Mouse (Mus musculus): ENCODE measurements at regions not wholly inside any gene's neighbourhood (a gene's known extent, or its start where the extent isn't known, plus 50 kb on each side); places are given as distances from the start of the nearest gene placed in this dataset.

DNA sequence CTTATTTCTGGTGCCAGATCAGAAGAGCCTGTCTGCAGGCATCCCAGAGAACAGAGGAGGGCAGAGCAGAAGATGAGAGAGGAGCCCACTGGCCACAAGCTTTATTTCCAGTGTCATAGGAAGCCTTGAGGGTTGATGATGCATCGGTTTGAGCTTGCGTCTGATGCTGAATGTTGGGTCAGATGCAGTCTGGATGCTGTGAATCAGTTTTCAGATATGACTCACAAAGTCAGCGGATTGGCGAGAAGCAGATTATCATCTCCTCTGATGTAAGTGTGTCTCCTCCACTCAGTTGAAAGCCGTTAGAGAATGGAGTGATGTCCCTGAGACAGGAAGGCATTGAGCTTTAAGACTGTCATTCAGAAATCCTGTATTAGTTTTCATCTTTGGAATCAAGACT lies 197.3 kb upstream of the Gm6793 start:
- DNase-seq (ENCODE audit: low spot score in 2 of 2) = no peak

DNA sequence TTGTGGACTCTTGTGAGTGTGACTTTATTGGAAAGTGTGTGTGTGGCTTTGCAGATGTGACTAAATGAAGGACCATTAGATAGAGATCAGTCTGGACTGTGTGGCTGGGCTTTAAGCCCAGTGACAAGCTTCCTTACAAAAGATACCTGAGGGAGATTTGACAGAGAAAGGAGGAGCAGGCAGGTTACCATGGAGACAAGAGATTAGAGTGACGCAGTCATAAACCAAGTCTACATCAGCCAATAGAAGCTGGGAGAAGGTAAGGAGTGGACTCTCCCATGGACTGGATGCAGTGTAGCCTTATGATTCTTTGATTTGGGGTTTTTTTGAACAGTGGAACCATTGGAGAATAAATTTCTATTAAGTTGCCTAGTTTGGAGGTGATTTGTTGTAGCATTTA lies 181.6 kb upstream of the Gm6793 start:
- DNase-seq (ENCODE audit: low spot score in 2 of 2) = no peak

DNA sequence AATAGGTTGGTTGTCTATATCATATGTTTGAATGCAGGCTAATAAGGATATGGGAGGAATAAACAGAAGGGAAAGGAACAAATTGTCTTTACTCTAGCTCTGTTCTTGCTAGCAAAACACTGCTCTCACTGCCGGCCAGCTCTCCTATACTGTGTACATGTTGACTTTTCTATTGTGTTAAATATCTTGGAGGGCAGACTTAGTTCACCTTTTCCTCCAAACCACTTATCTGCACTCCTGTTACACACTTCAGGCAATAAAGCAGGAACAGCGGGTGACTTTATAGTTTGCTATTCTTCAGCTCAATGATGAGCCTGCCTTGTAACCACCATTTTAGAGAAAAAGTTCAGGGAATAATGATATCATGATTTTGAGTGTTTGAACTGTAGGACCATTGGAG lies 181.0 kb upstream of the Gm6793 start:
- DNase-seq (ENCODE audit: low spot score in 2 of 2) = no peak

DNA sequence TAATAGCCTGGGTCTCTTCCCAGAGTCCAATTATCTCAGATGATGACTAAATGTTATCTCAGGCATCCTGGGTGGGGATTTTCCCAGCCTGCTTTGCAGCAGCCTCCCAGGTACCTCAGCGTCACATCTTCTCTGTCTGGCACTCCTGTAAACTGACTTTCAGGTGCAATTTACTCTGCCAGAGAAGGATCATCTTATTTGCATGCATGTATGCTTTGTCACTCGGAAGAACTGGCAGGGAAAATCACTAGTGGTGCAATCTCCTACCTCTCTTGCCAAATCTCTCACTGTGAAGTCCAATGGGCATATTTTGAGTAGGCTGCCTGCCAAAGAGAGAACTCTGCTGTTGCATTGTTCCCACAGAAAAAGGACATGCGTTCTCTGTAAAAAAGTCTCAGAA lies 177.0 kb upstream of the Gm6793 start:
- DNase-seq (ENCODE audit: low spot score in 2 of 2) = peak in 1 of 2 experiments; percentile 7

DNA sequence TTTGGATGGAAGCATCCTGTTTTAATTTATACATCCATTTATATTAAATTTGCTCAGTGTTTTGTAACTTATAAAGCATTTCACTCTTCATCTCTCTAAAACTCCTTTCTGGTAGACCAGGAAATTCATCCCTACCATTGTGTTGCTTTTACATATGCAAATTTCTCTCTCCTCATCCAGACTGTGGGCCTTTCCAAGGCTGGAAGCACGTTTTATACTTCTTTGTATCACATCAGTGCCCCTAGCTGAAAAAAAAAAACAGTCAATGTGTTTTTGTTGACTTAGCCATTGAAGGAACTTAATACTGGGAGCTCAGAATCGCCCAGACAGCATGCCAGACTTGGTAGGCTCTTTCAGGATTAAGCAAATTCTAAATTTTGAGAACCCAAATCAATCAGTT lies 174.9 kb upstream of the Gm6793 start:
- no peak for DNase-seq (ENCODE audit: low spot score in 2 of 2)

DNA sequence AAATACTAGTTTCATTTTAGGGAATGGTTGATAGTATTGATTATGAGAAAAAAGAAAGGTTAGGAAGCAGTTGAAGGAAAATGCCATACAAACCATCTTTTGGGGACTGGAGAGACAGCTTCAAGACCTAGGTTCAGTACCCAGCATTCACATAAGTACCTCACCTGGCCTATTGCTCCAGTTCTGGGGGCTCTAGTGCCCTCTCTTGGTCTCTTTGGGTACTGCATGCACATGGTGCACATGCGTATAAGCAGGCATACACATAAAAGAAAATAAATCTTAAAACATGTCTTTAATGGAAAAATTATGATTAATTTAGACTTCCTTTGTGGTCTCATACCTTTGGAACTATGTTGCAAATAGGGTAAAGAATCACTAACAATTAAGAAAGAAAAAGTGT lies 155.3 kb upstream of the Gm6793 start:
- DNase-seq (ENCODE audit: low spot score in 2 of 2) = no peak

DNA sequence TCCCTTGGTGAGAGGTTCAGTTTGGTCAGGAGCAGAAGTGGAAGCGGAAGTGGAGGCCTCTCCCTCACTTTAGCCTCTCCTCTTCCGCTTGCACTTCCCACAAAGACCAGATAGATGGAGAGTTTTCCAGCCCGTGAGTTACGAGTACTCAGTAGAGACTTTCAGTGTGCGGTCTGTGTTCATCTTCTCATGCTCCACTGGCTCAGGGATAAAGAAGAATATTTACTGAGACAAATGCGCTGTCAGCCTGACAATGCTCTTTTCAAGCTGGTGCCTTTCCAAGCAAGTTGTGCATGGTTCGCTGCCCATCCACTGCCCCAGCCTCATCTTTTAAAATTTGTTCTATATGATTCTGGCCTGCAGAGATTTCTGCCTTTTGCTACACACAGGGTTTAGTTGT lies 141.8 kb upstream of the Gm6793 start:
- DNase-seq (ENCODE audit: low spot score in 2 of 2) = no peak

DNA sequence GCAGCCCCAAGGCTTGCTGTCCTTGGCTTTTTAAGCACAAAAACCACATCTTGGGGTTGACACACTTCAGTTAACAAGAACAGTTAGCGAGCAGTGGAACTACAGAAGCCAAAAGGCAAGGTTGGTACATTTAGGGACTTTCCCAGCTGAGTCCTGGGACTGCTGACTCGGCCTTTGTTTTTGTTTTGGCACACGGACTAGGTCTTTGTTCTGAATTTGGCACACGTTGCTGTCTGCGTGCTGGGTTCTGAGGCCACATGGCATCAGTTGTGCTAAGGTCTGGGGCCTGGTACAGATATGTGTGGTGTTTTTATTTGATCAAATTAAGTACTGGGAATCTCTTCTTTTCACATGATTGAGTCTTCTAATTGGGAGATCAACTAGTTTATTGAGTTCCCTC lies 124.1 kb upstream of the Gm6793 start:
- DNase-seq (ENCODE audit: low spot score in 2 of 2) = no peak

DNA sequence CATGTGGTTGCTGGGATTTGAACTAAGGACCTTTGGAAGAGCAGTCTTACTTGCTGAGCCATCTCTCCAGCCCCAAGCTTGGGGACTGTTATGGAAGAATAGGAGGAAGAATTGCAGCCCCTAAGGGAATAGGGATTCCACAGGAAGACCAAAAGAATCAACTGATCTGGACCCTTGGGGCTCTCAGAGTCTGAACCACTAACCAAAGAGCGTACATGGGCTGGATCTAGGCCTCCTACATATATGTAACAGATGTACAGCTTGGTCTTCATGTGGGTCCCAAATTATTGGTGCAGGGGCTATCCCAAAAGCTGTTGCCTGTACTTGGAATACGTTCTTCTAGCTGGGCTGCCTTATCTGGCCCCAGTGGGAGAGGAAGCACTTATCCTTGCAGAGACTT lies 115.4 kb upstream of the Gm6793 start:
- DNase-seq (ENCODE audit: low spot score in 2 of 2) = no peak

DNA sequence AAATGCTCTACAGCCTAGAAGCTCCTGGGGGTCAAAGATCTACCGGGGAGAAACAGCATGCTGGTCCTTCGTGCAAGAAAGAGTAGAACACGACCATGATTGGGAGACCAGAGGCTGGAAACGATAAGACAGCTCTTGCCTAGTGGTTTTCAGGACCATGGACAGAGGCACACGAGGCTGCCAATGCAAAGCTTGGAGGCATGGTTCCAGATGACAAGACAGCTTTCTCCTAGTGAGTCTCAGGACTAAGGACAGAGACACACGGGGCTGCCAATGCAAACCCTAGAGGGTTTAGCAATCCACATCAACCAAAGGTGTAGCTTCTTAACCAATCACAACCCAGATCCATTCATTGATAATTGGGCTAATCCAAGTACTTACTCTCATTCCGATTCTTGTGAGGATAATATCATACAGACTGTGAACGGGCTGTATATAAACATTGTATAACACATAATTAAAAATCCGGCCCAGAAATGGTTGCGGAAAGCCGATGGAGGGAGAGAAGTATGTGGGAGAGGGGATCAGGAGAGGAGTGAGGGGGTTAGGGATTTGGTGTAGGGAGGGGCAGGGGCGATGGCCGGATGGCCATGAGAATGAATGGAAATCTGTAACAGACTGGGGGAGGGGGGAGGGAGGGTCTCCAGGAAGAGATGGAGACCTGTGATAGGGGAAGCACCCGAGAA lies 114.1 kb upstream of the Gm6793 start:
- DNase-seq (ENCODE audit: low spot score in 2 of 2) = peak in 1 of 2 experiments; percentile 7

DNA sequence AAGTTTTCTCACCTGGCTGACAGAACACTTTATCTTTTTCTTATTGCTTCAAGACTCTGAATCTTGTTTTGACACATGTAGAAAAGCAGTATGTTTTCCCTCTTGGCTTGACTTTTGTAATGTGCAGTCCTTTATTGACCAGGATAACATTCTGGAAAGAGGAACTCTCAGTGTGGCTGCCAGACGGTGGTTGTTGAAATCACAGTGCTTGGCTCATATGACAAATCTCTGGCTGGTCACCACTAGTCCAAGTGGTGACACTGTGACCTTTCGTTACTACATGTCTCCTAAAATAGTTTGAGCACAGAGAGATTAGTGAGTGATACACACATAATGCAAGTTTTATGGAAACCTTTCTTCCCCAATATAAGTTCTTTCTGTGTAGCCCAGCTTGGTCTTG lies 97.1 kb upstream of the Gm6793 start:
- peak in 1 of 2 experiments; percentile 16 for DNase-seq (ENCODE audit: low spot score in 2 of 2)

DNA sequence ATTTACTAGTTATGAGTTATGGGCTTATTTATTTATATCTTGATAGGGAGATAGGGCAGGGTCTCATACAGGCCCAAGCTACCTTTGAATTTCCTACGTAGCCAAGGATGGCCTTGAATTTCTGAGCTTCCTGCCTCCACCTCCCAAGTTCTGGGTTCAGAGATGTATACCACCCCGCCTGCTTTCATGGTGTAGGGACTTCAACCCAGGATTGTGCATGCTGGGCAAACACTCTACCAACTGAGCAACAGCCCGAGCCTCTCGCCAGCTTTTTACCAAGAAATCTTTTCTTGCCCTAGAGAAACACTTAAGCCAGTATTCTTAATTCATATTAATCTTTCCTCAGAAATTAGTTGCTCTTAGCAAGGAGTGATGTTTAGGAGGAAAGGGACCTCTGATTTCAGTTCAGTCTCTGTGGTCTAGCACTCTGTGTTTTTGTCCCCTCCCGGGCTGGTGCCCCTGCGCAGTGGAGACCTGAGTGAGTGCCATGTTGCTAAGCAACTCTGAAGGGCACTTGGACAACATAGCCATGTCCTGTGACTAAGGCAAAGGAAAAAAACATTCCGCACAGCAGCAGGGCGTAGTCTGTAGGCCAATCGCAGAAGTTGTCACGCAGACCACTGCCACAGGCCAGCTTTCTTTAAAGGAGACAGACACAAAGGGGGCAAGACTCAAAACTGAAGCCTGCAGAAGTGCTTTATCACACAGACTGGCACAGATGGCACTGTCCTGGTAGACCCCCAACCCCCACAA lies 83.2 kb upstream of the Gm6793 start:
- no peak for DNase-seq (ENCODE audit: low spot score in 2 of 2)

DNA sequence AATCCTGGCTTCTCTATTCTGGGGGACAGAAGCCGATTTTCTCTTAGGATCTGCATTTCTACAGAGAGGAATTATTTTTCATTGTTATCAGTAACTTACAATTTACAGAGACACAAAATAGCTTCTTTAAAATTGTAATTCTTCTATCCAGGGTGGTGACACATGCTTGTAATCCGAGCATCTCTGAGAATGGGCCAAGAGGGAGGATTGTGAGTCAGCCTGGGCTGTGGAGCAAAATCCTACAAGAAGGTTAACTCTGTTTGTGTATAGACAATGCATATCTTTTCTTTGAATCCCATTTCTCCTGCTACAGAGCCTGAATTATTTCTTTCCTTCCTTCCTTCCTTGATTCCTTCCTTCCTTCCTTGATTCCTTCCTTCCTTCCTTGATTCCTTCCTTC lies 80.0 kb upstream of the Gm6793 start:
- DNase-seq (ENCODE audit: low spot score in 2 of 2) = no peak

DNA sequence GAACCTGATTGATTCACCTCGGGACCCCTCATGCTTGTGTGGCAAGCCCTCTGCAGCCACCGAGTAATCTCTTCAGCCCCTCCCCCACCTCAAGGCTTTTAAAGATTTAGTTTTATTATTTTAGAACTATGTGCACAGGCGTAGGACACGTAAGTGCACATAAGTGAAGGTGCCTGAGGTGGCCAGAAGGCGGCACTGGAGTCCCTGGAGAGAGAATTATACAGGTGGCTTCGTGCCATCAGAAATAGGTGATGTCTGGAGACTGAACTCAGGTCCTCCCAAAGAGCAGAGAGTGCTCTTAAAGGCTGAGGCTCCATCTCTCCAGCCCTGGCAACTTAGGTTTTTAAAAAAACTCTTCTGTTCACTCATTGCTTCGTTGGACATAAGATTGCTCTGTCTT lies 78.7 kb upstream of the Gm6793 start:
- no peak for DNase-seq (ENCODE audit: low spot score in 2 of 2)

DNA sequence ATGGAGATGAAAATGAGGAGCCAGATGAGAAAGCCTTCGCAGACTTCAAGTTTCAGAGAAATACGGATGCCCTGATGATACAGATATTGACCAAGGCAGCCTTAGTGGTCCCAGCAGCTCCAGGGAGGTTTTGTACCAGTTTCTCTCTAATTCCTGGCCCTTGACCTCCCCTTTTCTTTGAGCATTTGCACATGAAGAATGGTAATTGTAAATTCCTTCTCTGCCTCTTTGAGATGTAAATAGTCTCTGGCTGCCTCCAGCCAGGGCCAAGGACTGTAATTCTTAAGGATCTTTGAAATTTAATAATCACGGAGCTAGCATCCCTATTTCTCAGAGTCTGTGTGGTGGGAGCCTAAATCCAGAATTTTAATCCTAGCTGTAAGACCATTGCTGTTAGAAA lies 78.0 kb upstream of the Gm6793 start:
- DNase-seq (ENCODE audit: low spot score in 2 of 2) = no peak

DNA sequence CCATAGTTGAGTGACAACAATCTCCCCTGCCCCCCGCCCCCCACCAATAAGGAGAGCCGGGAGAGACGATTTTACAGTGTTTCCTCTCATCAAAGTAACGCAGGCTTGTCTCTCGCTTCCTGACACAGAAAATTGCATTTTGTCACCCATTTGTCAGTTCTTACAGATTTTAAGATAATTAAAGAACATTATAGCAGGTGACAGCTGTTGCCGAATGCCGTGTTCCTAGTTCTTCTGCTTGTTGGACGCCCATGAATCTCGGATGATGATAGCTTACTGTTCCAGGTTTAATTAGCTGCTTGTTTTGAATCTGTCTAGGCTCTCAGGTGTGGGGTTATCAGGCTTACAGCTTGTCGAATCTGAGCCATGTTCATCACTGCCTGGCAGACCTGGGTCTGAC lies 63.8 kb upstream of the Gm6793 start:
- DNase-seq (ENCODE audit: low spot score in 2 of 2) = no peak

DNA sequence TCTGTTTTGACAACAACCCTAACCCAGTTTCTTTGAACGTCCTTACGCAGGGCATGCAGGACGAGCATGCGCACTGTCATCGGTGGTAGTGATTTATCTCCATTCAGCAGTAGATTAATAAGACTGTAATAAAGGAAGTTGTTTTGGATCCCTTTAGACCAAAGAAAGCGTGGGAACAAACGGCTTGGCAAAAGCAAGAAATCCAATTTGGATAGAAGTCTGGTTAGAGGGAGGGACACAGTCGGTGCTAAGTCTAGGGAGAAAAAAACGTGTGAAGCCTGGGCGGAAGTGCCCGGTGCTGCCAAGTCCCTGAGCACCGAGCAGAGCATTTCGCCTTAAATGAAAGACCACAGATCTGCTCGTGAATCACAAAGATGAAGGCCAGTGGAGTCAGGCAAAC lies 57.4 kb upstream of the Gm6793 start:
- DNase-seq (ENCODE audit: low spot score in 2 of 2) = no peak

DNA sequence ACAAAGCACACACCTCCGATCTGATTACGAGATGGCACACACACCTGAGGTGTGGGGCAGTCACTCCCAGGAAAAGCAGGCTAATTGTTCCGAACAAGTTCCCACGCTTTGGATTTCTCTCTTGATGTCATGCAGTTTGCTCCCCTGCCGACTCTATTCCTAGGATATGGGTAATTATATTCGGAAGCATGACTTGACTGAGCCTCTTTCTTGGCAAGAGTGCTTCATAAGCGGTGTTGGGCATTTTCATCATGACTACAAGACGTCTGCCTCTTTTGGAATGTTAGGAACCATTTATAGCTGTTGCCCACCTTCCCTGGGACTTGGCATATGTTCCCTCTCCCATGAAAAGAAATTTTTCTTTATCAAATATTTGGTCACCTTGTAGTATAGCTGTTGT lies 55.4 kb upstream of the Gm6793 start:
- no peak for DNase-seq (ENCODE audit: low spot score in 2 of 2)
